Mouse (Mus musculus): Measurements from ENCODE around the gene Fam118a.
A peak's percentile ranks its signal among the peaks of the same experiment; 100 is the strongest.
"Not testable (repeated sequence)": the region's sequence is repeated elsewhere in the genome, so short reads cannot be mapped to it uniquely, and the experiment has no call there.

Fam118a gene

DNA sequence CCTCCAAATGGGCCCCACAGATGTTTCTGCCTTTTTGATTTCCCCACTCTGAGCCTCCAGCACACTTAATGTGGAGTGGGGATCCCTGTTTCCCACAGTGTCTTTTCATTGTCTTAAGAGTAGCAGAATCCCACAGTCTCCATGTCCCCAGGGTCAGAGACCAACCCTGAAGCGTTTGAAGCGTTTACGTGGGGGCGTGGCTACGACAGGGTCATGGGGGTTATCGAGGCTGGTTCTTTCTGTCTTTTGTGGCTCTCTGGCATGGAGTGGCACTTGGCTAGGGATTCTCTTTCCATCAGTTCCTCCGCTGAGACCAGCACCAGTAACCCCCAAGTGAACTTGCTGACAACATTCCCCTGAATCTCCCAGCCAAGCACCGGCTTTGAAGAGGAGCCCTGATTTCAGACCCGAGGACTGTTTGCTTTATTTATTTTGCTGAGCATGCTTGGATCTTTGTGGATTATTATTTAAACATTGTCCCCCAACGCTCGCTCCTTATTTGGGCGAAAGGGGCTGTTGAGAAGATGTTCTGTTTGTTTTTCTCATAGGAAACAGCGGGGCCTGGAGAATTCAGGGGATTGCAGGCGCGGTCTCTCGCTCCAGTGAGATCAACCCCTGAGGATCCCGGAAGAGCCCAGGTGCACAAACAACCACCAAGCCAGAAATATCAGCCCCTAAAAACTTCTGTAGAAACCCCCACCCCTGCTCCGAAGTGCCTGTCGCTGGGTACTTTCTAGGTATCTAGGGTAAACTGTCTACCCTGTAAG, 16.7 kb upstream of the Fam118a start:
- DNase-seq (ENCODE audit: low read depth, low spot score), result no peak

- DNase-seq (ENCODE audit: low read depth, low spot score), result no peak
These were observed 16.1 kb upstream of the Fam118a start for GRCm38 (mm10) chr15:85012662-85013054.

- DNase-seq (ENCODE audit: low read depth, low spot score), result no peak
These were observed 13.0 kb upstream of the Fam118a start for GRCm38 (mm10) chr15:85015771-85016170.

DNA sequence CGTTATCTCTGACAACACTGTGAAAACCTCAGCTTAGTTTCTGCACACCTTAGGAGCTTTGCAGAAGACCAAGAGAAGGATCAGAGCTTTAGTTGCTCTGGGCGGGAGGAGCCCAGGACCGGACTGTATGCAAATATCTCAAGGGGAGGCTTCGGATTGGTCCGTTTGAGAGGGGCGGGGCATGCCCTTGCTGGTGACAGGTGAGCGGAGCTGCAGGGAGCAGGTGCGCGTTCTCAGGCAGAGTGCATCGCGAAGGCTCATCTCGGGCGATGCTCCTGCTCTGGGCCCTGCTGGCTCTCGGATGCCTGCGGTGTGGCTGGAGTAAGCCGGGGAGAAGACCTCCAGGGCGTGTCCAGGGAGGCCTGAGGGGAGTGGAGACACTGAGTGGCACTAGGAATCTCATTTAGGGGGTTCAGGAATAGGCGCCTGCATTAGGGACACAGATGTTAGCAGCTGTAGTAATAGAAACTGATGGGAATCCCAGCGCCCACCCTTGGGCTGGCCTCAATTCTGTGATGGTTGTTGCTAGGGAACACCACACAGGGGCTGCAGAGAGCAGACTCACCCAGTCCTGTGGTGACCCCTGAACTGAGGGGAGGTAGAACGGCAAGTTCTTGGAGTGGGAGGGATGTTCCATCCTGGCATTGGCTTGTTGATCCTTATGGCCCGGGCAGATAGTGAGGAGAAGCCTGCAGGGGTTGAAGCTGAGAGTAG, 11.6 kb upstream of the Fam118a start, which contains the start of gene Upk3a:
Upk3a (plus strand) TSS at position 191 of the 714 bp plus-strand sequence.
- peak; percentile 28 for DNase-seq (ENCODE audit: low read depth, low spot score)

DNA sequence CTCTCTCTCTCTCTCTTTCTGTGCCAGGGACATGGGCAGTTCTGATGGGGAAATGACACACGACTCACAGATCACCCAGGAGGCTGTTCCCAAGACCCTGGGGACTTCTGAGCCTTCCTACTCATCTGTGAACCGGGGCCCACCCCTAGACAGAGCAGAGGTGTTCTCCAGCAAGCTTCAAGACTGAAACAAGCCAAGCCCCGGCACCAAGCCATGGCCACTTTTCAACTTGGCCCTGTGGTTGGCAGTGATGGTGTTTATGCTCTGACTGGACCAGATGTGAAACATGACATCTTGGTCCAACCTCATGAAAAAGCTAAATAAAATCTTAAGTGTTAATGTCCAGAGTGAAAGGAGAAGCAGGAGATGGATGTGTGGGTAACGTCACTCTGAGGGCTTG, 6.5 kb upstream of the Fam118a start:
- no peak for DNase-seq (ENCODE audit: low read depth, low spot score)

- DNase-seq (ENCODE audit: low read depth, low spot score), result no peak
These were observed 2.6 kb upstream of the Fam118a start for GRCm38 (mm10) chr15:85026197-85026596.

GRCm38 (mm10) chr15:85027740-85028139, 1.0 kb upstream of the Fam118a start:
- no peak for DNase-seq (ENCODE audit: low read depth, low spot score)

GRCm38 (mm10) chr15:85030643-85031042, 1.9 kb downstream of the Fam118a start:
- DNase-seq (ENCODE audit: low read depth, low spot score), result not testable (repeated sequence)

GRCm38 (mm10) chr15:85031866-85032265, 3.1 kb downstream of the Fam118a start:
- DNase-seq (ENCODE audit: low read depth, low spot score), result no peak

DNA sequence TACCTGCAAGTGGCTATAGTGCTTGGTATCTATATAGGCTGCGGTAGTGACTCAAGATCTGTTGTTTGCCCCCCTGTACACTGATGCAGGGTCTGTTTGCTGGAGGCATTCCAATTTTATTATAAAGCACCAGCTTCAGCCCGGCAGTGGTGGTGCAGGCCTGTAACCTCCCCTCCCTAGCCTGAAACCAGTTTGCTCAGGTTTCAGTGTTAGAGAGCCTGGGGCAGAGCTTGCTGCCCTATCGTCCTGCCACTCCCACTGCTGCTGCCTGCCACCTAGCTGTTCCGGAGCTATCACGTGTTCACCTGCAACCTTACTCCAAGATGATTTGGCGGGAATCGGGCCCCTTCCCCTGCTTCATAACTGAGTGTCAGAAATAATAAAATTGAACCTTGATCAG, 5.2 kb downstream of the Fam118a start:
- DNase-seq (ENCODE audit: low read depth, low spot score), result not testable (repeated sequence)

DNA sequence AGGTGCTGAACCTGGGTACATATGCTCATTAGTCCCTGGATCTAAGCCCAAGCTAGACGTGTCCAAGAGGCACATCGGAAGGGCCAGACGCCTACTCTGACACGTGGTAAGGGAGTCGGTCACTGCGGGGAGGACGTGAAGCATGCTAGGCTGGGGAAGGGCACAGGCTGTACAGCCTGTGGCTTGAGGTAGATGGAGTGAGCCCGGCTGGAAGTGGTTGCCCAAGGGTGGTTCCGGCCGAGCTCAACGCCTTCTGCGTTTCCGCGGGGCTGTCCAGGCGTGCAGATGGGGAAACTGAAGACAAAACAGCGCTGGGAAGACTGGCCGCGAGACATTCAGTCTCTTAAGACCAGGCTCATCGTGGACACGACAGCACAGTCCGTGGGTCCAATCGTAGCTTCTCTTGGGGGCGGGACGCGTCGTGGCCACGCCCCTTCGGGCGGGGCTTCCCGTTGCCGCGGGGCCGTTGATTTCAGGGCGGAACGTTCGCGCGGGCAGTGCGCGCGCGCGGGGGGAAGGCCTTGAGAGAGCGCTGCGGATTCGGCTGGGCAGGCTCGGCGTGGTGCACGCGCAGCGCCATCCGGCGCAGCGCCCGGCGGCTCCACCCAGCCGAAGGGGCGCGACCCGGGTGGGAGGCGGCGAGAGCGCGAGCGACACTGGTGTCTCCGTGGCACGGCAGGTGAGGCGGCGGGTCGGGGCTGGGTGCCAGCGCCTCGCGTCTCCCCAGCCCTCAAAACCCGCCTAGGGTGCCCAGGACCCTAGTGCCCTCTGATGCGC, 8.0 kb downstream of the Fam118a start:
- peak; percentile 99 for DNase-seq (ENCODE audit: low read depth, low spot score)

GRCm38 (mm10) chr15:85037343-85037690, 8.6 kb downstream of the Fam118a start:
- DNase-seq (ENCODE audit: low read depth, low spot score), result no peak

- peak; percentile 27 for DNase-seq (ENCODE audit: low read depth, low spot score)
These were observed 12.9 kb downstream of the Fam118a start for GRCm38 (mm10) chr15:85041546-85042225.

DNA sequence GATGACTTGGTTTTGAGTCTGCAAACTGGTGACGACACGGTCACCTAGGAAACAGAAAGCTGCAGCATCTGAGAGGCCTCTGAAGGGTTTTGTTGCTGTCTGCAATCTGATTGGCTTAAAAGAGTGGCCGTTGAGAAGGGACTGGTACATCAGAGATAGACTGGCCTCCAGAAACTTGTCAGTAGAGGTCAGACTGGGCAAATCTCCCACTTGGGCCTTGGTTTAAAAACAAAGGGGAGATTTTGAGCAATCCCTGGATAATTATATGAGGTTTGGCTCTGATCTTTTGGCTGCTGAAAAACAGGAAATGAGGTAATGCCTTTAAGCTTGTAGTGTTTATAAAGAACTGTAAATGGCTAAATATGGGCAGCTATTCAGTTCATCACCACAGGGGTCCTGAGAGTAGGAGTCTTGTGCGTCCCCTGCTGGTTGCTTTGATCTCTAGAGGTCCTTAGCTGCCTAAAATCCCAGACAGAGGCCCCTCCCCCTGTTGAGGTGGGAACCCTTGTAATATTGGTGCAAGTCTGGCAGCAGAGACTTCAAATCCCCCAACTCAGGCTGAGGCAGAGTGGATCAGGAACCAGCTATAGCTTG, 13.7 kb downstream of the Fam118a start:
- DNase-seq (ENCODE audit: low read depth, low spot score), result peak; percentile 95

DNA sequence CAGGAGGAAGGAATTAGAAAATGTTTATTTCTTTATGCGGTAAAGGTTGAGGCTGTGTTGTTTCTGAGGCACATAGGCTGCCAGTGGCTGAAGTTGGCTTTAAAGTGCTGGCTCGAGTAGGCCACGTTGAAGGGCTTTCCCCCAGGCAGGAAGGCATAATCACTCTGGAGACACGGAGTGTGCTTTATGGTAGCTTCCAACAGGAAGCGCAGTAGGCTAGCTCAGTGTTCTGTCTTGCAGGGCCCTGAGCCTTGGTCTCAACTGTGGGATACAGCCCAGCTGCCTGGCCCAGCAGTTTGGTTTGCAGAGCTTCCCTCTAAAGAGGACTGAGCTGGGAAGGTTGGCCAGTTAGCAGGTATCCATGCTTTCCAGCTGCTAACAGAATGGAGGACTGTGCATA, 14.4 kb downstream of the Fam118a start:
- peak; percentile 63 for DNase-seq (ENCODE audit: low read depth, low spot score)

DNA sequence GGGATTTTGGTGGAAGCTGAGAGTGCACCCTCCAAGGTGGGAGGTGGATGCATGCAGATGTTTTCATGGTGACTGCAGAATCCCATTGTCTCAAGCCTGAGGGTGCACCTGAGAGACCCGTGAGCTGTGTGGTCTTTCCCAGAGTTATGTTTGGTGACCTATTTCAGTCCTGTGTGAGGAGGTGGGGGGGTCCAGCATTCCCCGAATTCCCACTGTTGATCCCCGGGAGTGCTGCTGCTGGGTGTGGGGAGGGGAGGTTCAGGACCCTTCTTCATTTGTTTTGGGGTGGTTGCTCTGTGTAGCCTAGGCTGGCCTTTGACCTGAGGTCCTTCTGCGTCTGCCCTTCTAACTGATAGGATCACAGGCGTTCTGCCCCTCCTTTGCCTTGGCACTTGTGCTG, 15.0 kb downstream of the Fam118a start:
- no peak for DNase-seq (ENCODE audit: low read depth, low spot score)

GRCm38 (mm10) chr15:85046230-85046950, 17.6 kb downstream of the Fam118a start:
- no peak for DNase-seq (ENCODE audit: low read depth, low spot score)

- no peak for DNase-seq (ENCODE audit: low read depth, low spot score)
These were observed 19.1 kb downstream of the Fam118a start for GRCm38 (mm10) chr15:85047865-85048264.

DNA sequence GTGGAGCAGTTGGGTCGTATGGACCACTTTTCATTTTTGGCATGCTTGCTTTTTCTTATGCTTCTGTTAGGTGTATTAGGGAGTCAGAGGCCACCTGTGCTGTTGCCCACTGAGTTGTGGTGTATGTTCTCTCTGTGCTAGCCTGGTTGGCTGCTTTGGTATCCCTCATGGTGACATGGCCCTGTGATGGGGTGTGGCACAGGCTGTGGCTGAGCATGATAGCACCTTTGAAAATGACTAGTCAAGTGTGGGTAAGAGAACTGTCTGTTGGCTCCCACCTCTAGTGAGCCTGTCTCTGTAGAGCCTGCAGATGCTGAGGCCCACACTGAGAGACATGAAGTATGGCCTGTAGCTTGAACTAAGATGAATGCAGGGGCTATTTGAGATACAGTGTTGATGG, 21.0 kb downstream of the Fam118a start:
- no peak for DNase-seq (ENCODE audit: low read depth, low spot score)

GRCm38 (mm10) chr15:85054098-85054497, 25.4 kb downstream of the Fam118a start:
- DNase-seq (ENCODE audit: low read depth, low spot score), result no peak

DNA sequence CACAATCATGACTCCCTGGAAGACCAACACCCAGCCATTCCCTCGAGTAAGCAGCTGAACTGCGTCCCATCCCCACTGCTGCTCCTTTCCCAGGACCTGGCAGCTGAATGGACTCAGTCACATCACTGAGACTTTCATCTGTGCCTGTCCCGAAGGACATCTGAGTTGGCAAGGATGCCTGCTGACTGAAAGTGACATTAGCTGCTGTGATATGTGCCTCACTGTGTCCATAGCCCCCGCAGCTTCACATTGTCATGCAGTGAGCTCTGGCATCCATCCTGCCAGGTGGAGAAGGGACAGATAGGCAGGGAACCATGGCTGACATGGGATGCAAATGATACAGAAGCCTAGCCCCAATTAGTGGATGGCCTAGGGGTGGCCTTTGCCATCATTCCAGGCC, 26.4 kb downstream of the Fam118a start:
- DNase-seq (ENCODE audit: low read depth, low spot score), result no peak
